Mouse (Mus musculus): ENCODE measurements around the gene Birc5.

Gene Birc5

DNA sequence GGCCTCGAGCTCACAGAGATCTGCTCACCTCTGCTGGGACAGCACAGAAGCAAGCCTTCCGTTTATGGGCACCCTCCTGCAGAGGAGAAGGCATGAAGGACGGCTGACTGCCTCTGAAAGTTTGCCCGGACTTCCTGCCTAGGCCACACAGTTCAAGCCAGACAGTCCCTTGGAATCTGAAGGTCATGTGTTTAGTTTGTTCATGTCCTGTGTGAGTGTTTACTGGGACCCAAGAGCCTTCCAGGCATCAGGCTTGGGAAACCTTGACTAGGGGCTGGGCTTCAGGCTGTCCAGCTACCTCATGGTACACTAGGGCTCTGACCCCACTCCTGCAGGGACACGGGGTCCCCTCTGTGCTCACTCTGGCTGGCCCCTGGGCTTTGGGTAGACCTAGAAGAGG is 36.9 kb downstream of the Birc5 start:
- DNase-seq (ENCODE audit: low read depth, low spot score) = no peak

DNA sequence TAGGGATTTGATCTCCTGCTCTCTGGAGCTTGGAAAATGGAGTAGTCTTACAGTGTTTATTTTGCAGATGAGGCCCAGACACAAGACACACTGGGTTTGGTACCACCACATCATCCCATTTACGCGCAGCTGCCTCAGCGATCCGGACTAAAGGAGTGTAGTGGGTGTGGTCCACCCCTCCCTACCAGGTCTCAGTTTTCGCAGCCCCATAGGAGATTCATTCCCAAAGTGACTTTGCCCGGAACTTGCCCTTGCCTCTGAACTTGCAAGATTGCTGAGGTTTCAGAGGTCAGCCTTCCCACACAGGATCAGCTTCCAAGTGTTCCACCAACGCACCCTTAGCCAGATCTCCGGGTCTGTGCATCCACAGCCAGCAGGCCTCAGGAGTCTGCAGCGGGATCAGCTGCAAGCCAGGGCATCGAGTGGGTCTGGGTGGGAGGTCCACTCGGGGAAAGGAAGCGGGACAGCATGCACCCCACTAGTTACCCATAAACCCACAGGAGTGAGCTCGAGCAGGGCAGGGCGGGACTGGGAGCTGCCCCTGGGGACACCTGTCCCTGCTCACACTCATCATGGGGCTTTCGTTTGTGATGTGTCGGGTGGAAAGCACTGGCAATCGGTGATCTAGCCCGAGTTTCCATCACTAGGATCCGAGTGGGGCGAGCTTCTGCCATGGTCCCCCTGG is 39.3 kb downstream of the Birc5 start:
- DNase-seq (ENCODE audit: low read depth, low spot score) = no peak

DNA sequence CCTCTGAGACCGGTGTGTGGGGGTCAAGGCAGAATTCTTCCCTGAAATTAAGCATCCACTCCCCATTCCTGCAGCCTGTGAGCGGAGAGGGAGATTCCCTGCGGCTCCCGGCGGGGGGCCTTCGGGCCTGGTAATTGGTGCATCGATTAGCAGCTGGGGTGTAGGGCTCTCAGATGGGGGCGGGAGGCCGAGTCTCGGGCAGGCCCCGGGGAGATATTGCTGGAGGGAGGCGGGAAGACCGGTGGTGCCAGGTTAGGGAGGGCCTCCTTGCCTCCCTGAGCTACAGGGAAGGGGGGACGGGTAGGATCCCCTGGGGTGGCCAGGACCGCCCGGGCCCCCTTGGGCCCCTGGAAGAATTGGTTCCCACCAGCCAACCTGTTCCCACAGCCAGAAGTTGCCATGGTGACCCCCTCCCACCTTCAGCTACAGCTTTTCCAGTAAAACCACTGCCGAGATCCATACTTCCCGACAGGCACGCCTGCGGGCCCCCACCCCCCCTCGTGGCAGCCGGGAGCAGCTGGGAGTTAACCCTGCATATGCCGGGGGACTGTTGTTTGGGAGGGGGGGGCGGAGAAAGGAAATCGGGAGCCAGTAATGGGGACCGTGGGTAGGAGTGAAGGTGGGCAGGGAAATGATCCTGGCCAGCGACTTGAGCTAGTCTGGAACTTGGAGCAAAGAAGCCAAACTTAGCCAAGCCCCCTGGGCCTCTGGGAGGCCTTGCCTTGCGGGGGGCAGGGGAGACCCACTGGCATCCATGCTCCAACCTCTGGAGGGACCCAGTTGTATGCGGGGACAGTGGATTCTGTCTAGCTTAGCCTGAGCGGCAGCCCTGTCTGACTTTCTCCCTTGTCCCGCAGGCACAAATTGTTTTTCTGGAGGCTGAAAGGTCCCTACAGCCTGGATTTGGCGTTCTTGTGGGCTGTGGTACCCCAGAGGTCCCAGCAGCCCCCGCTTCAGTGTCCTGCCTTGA is 40.1 kb downstream of the Birc5 start:
- DNase-seq (ENCODE audit: low read depth, low spot score) = no peak

DNA sequence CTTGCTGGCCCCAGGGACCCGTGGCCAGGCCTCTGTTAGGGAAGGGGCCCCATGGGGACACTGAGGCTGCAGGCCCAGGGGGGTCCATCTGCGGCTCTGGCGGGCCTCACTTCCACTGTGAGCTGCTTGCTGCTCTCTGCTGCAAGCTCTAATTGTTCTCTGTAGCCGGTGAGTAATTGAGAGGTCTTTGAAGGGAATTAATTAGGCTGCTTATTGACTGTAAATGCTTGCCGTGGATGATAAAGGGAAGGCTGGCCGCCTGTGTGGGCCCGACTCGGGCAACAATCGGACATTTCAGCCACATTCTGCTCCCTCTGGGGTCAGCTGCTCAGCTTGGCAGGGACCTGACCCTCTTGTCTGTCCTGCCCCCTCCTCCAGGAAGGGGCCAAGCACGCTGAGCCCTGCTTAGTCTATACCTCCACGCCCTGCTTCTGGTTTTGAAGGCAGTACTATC is 40.9 kb downstream of the Birc5 start:
- DNase-seq (ENCODE audit: low read depth, low spot score) = no peak

DNA sequence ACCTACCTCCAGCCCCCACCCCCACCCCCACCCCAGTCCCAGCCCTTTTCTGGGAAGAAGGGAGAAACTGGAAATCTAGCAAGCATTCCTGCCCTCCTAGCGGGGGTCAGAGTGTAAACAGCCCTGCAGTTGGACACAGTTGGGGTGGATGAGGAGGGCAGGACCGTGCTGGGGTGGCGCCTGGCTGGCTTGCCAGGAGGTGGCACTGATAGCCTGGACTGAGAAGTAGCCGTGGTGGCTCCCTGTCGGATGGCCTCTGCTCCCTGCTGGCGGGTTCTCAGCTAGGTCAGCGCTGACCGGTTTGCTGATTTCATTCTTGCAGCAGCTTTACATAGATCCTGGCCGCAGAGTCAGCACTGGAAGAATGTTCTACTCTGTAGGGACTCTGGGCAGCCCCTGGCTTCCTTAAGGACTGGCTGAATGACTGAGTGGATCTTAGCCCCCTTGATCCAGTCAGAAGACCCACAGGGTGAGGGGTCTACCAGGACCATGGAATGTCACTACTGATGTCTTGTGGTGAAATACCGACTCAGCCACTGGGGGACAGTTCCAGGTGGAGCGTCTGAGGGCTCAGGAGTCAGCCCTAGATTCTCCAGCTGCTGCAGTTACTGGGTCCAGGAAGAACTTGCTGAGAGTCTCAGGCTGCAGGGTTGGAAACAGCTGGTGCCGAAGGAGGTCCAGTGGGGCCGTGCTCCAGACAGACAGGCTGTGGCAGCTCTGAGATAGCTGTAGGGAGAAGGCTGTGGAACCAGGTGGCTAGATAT is 41.6 kb downstream of the Birc5 start:
- no peak for DNase-seq (ENCODE audit: low read depth, low spot score)

DNA sequence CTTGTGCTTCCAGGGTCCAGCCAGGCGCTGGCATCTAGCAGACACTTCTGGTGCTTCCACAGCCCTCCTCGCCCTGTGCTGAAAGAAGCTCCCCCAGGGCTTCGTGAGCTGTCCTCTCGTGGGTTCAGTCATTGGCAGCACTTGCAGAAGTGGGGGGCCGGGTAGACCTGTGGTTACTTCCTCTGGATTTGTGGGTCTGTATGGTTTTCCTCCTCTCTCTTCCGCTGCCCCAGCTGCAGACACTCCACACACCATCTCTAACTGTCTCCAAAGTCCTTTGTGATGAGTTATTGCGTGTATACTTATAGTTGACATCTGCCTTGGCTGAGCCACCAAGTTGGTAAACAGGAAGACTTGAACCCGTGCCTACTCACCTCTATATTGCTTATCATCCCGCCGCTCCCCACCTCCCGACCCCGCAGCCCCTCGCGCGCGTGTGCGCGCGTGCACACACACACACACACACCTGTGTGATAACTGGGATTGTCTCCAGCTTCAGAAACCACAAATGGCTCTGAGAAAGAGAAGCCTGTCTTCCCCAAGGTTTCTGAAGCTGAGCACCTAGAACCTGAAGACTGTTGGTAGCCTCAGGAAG is 42.6 kb downstream of the Birc5 start:
- no peak for DNase-seq (ENCODE audit: low read depth, low spot score)

DNA sequence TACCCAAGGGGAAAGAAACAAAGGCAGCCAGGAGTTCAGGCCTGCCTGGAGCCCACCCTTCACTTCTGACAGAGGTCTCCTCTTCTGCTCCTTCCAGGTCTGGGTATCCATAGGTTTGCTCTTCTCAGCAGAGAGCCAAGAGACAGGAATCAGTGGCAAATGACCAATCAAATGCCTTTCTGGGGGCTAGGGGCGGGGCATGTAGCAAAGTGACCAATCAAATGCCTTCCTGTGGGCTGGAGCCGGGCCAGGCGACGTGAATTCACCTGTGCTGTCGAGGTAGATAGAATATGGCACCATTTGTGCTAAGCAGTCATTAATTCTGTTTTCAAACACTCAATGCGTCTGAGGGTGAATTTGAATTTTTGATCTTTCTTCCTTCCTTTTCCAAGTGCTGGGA is 43.1 kb downstream of the Birc5 start:
- no peak for DNase-seq (ENCODE audit: low read depth, low spot score)

DNA sequence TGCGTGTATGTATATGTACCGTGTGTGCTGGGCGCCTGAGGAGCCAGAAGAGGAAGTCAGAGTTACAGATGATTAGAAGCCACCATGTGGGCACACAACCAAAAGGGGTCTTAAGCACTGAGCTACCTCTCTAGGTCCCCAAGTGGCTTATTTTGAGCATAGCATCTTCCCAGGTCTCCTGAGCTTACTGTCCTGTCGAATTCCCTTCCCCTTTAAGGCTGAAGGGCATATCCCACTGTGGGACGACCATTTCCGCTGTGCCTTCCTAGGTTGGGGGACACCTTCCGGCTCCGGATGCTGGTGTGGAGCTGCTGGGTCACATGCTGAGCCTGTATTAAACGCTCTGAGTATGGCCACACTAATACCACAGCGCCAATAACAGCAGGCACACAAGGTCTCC is 45.6 kb downstream of the Birc5 start:
- no peak for DNase-seq (ENCODE audit: low read depth, low spot score)

DNA sequence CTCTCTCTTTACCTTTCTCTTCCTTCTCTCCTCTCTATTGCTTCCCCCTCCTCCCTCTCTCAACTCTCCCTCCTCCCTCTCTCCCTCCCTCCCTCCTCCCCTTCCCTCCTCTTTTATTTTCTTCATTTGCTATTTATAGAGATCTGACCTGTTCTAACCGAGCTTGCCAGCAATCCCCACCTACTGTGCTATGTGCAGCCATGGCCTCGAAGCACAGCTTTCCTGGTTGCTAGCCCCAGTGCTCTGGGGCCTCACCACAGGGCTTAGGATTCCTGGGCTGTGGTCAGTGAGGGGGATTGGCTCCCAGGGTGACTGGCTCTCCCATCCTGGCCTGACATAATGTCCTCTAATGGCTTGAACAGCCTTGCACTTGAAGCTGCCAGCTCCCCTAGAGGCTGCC is 47.5 kb downstream of the Birc5 start:
- DNase-seq (ENCODE audit: low read depth, low spot score) = no peak

DNA sequence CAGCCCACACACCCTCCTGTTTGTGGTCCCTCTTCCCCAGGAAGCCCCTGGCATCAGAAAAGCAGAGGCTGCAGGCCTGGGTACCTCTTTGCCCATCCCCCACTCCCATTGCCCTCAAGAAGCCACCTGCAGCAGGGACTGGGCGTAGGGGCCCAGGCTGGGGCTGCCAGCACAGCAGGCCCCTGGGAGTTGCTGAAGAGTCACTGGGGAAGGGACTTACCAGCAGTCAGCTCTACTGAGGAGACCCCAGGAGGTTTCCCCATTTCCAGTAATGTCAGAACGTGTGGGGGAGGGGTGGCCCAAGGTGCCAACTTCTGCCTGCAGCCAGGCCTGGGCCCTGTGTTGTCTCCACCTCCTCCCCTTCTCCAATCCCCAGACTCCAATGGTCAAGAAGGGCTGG is 53.2 kb downstream of the Birc5 start:
- no peak for DNase-seq (ENCODE audit: low read depth, low spot score)

DNA sequence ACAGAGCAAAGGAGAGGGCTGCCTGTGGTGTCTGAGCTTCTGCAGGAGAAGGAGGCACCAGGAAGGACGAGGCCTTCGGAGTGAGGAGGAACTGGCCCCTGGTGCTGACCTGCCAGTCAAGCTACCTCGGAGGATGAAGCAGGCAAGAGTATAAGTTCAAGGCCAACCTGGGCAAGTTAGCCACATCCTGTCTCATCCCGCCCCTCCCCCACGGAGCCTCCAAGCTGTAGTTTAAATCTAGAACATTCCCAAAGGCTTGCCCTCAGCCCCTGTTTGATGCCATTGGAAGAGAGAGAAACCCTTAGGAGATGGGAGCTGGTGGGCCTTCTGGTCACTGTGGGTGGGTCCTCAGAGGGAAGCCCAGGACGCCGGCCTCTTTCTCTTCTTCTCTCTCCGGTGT is 55.4 kb downstream of the Birc5 start:
- DNase-seq (ENCODE audit: low read depth, low spot score) = no peak

Data from retina, postnatal 7 days (tissue).